Mouse (Mus musculus) heart, embryonic 12.5 days (tissue): ENCODE measurements around the gene Ppp1r9a. TPM values are rescaled to one million over a fixed set of nuclear protein-coding genes. Genes with fewer than 3 reads are reported as not detected.

Experiments
- ATAC-seq: fragments of 200-750 bp; cut with Nextera tagmentation; 2 replicates; pipeline ENCODE4 v1.8.0; 2017; ENCODE audit warnings: moderate TSS enrichment, moderate library complexity; ENCODE audit not compliant: insufficient number of reproducible peaks, low FRiP score
- H3K27ac ChIP-seq: fragments of 300-500 bp; sonication (generic); 2 replicates; pipeline ENCODE4 v1.5.1; 2016; ENCODE audit warnings: mild to moderate bottlenecking, moderate library complexity; ENCODE audit not compliant: poor library complexity, severe bottlenecking
- H3K27me3 ChIP-seq: fragments of 300-500 bp; sonication (generic); replicated peaks from 2 replicates; pipeline ENCODE4 v1.6.1; 2016; ENCODE audit warnings: mild to moderate bottlenecking, moderate library complexity
- H3K36me3 ChIP-seq: fragments of 300-500 bp; sonication (generic); 2 replicates; pipeline ENCODE4 v1.6.1; 2016; ENCODE audit warnings: mild to moderate bottlenecking, moderate library complexity
- H3K4me1 ChIP-seq: fragments of 300-500 bp; sonication (generic); replicated peaks from 2 replicates; pipeline ENCODE4 v1.6.1; 2016; ENCODE audit warnings: mild to moderate bottlenecking
- H3K4me2 ChIP-seq: fragments of 300-500 bp; sonication (generic); 2 replicates; pipeline ENCODE4 v1.6.1; 2016; ENCODE audit warnings: mild to moderate bottlenecking, moderate library complexity
- H3K4me3 ChIP-seq: fragments of 300-500 bp; sonication (generic); 2 replicates; pipeline ENCODE4 v1.5.1; 2016; ENCODE audit warnings: mild to moderate bottlenecking
- H3K9ac ChIP-seq: fragments of 300-500 bp; sonication (generic); 2 replicates; pipeline ENCODE4 v1.6.1; 2016; ENCODE audit warnings: mild to moderate bottlenecking, moderate library complexity
- H3K9me3 ChIP-seq: fragments of 300-500 bp; sonication (generic); replicated peaks from 2 replicates; pipeline ENCODE4 v1.6.1; 2016; ENCODE audit warnings: mild to moderate bottlenecking, moderate library complexity
- WGBS: fragments of 180-500 bp; shearing (Covaris S2); methylation state at CpG from one replicate; pipeline ENCODE4 v1.1.7; 2016; 5-methylcytosine and 5-hydroxymethylcytosine counted together
- polyA plus RNA-seq: library from polyadenylated mRNA; unstranded; fragments of >200 nt; fragmentation: Nextera tagmentation; extraction: Ambion mirVana; gene quantifications from 2 replicates; pipeline ENCODE4 v1.2.1, GENCODE M21; 2016

The Ppp1r9a gene
- polyA plus RNA-seq, 1 experiment from 2014 or later, result 17.4 TPM

GRCm38 (mm10) chr6:5134986-5135385, 232.3 kb downstream of the Ppp1r9a start:
- ATAC-seq, result no peak
- no peak overlapping the region for H3K9ac ChIP-seq
- H3K36me3 ChIP-seq, result peaks cover 16% of the 10 kb centered on the region; the same call in 1 of the 2 replicates
- H3K27me3 ChIP-seq, result no peaks in the 10 kb centered on the region
- H3K9me3 ChIP-seq, result no peaks in the 10 kb centered on the region
- H3K27ac ChIP-seq, result no peak overlapping the region
- H3K4me3 ChIP-seq, result no peak overlapping the region
- H3K4me2 ChIP-seq, result no peak overlapping the region
- 68% methylated on average over 6 of the region's 6 CpGs for WGBS
- H3K4me1 ChIP-seq, result no peaks in the 10 kb centered on the region

DNA sequence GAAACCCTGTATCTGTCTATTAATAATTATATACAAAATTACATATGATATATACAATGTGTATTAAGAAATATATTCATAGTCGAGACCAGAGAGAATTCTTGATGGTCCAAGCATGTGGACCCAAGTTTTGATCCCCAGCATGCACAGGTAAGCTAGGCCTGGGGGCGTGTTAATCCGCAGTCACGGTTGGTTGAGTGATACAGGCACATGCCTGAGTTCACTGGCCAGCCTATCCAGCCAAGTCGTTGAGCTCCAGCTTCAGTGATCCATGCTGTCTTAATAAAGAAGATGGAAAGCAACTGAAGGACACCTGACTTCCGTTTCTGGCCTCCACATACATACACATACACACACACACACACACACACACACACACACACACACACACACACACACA, 233.3 kb downstream of the Ppp1r9a start:
- no peak for ATAC-seq
- no peaks in the 10 kb centered on the region for H3K9me3 ChIP-seq
- no peak overlapping the region for H3K27ac ChIP-seq
- H3K9ac ChIP-seq, result no peak overlapping the region
- no peak overlapping the region for H3K4me3 ChIP-seq
- peaks cover 16% of the 10 kb centered on the region; the same call in 1 of the 2 replicates for H3K36me3 ChIP-seq
- H3K4me2 ChIP-seq, result no peak overlapping the region
- H3K27me3 ChIP-seq, result no peaks in the 10 kb centered on the region
- no peaks in the 10 kb centered on the region for H3K4me1 ChIP-seq
- 81% methylated on average over 6 of the region's 6 CpGs for WGBS

DNA sequence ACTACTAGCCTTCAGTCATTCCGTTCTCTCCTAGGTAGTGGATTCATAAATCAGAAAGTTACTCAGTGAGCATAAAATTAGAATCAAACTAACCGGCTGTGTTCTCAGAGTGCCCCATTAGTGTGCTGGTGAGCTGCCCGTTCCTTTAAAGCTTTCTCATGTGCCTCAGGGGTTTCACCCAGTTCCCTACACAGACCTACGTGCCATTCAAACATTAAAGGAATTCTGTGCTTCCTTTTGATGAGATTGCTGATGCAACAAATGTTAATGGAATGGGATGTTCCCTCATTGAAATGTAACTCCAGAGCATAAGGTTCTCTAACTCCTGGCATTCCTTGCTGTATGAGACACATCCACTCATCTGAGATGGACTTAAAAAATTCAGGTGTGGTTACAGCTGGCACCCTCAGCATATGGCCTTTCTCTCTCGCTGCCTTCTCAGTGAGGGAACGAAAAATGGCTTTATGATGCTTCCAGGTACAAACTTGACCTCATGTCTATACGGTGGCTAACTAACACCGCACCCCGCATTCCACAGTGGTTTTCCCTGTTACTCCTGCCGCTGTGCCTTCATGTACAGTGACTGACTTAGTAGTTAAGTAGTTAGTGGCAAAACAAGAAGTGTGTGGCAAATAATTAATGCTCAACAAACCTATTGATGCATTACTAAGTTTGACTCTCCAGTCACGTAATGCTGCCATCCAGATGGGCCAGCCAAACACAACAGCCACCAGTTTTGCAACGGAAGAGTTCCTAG, 236.3 kb downstream of the Ppp1r9a start:
- peaks cover 16% of the 10 kb centered on the region; the same call in 1 of the 2 replicates for H3K36me3 ChIP-seq
- no peak for ATAC-seq
- H3K9me3 ChIP-seq, result no peaks in the 10 kb centered on the region
- H3K27me3 ChIP-seq, result no peaks in the 10 kb centered on the region
- H3K4me2 ChIP-seq, result no peak overlapping the region
- no peak overlapping the region for H3K4me3 ChIP-seq
- H3K9ac ChIP-seq, result no peak overlapping the region
- no peaks in the 10 kb centered on the region for H3K4me1 ChIP-seq
- H3K27ac ChIP-seq, result no peak overlapping the region
- 86% methylated on average over 12 of the region's 12 CpGs for WGBS

DNA sequence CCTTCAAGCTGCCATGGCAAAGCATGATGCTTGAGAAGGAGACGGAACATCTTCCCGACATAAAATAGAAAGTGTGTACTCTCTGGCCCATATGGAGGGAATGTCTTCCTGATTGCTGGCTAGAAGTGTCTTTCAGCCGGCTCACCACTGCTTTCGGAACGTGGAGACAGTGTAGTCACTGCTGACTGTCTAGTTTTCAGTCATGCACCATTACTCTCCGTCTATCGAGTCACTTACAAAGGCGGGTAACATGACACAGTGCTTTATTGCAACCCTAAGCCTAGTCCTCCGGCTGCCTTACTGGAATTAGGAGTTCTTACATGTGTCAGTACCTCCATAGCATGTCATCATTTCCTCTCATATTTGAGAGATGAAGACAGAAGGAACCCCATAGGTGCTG, 236.9 kb downstream of the Ppp1r9a start:
- WGBS, result 89% methylated on average over 9 of the region's 9 CpGs
- Histone ChIP-seq H3K36me3 (peaks cover 10% of the 10 kb centered on the region; the same call in 1 of the 2 replicates), H3K4me3 (no peak overlapping the region), H3K4me1 (no peaks in the 10 kb centered on the region), H3K27me3 (no peaks in the 10 kb centered on the region), H3K9me3 (no peaks in the 10 kb centered on the region), H3K9ac (no peak overlapping the region), H3K4me2 (no peak overlapping the region), H3K27ac (no peak overlapping the region)
- no peak for ATAC-seq

GRCm38 (mm10) chr6:5147488-5148142, 244.9 kb downstream of the Ppp1r9a start:
- ATAC-seq, result no peak

GRCm38 (mm10) chr6:5149941-5150340, 247.2 kb downstream of the Ppp1r9a start:
- Histone ChIP-seq H3K4me3 (no peak overlapping the region), H3K36me3 (peaks cover 10% of the 10 kb centered on the region), H3K4me1 (peaks cover 27% of the 10 kb centered on the region), H3K27ac (no peak overlapping the region), H3K9ac (no peak overlapping the region), H3K9me3 (no peaks in the 10 kb centered on the region), H3K27me3 (no peaks in the 10 kb centered on the region), H3K4me2 (no peak overlapping the region)
- 52% methylated on average over 2 of the region's 2 CpGs for WGBS
- no peak for ATAC-seq

More at GRCm38 (mm10) chr6:5147488-5148142, 244.9 kb downstream of the Ppp1r9a start:
- H3K9me3 ChIP-seq, result no peaks in the 10 kb centered on the region
- H3K4me1 ChIP-seq, result peaks cover 30% of the 10 kb centered on the region
- H3K27ac ChIP-seq, result no peak overlapping the region
- H3K36me3 ChIP-seq, result 0 out of 2 replicates have a peak, but pooled peaks cover 3% of the 10 kb centered on the region
- no peak overlapping the region for H3K4me3 ChIP-seq
- H3K4me2 ChIP-seq, result no peak overlapping the region
- H3K9ac ChIP-seq, result no peak overlapping the region
- 48% methylated on average over 13 of the region's 13 CpGs for WGBS
- H3K27me3 ChIP-seq, result no peaks in the 10 kb centered on the region

DNA sequence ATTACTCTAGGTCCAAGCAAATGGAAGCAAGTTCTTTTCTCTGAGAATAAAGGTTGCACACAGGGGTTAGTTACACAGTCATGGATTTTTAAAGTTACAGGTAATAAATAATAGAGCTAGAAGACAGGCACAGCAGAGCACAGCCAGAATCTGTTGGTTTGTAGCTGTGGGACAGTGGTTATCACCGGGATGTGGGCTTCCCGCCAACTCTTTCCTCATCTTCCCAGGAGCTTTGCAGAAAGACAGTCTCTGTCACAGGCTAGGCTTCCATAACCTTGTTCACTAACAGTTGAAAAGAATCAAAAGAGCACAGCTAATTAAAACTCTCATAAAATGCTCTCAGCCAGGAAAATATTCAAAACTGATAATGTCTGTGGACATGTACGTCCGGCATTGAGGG, 248.5 kb downstream of the Ppp1r9a start:
- Histone ChIP-seq H3K9me3 (no peaks in the 10 kb centered on the region), H3K27ac (peak overlapping the region; percentile 22; the same call in 1 of the 2 replicates), H3K9ac (no peak overlapping the region), H3K4me3 (no peak overlapping the region), H3K4me1 (peaks cover 31% of the 10 kb centered on the region), H3K27me3 (no peaks in the 10 kb centered on the region), H3K36me3 (peaks cover 11% of the 10 kb centered on the region), H3K4me2 (no peak overlapping the region)
- no peak for ATAC-seq
- WGBS, result 54% methylated on average over 4 of the region's 4 CpGs

DNA sequence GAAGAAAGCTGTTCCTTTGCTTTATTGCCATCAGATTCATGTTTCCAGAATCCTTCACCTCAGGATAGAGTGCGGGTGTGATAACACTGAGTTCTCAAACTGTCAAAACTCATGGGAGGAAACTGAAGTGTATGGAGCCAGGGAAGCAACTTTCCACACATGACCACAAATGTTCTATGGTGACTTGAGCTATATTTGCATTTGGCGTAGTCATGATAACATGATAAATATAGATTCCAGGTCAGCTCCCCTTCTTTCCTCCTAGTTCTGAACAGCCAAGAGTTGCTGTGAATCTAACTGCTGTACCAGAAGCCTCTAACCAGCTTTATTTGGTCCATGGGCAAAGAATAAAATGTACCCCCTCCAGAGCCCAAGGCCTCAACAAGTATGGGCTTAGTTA, 249.5 kb downstream of the Ppp1r9a start:
- 44% methylated on average over 2 of the region's 2 CpGs for WGBS
- peak overlapping the region; percentile 38; the same call in 1 of the 2 replicates for H3K27ac ChIP-seq

GRCm38 (mm10) chr6:5154786-5155185, 252.1 kb downstream of the Ppp1r9a start:
- Histone ChIP-seq H3K4me3 (no peak overlapping the region), H3K27me3 (no peaks in the 10 kb centered on the region), H3K4me2 (no peak overlapping the region), H3K4me1 (peaks cover 35% of the 10 kb centered on the region), H3K9me3 (no peaks in the 10 kb centered on the region), H3K9ac (no peak overlapping the region), H3K27ac (no peak overlapping the region), H3K36me3 (peaks cover 20% of the 10 kb centered on the region)
- WGBS, result 65% methylated on average over 6 of the region's 6 CpGs
- no peak for ATAC-seq

More for the DNA sequence above, 249.5 kb downstream of the Ppp1r9a start:
- Histone ChIP-seq H3K36me3 (peaks cover 11% of the 10 kb centered on the region), H3K4me3 (no peak overlapping the region), H3K27me3 (no peaks in the 10 kb centered on the region), H3K9ac (no peak overlapping the region), H3K9me3 (no peaks in the 10 kb centered on the region), H3K4me1 (peaks cover 38% of the 10 kb centered on the region), H3K4me2 (no peak overlapping the region; the same call in 1 of the 2 replicates)
- no peak for ATAC-seq

GRCm38 (mm10) chr6:5155313-5155927, 252.7 kb downstream of the Ppp1r9a start:
- Histone ChIP-seq H3K36me3 (peaks cover 26% of the 10 kb centered on the region), H3K27me3 (no peaks in the 10 kb centered on the region), H3K4me2 (no peak overlapping the region), H3K4me3 (no peak overlapping the region), H3K27ac (no peak overlapping the region), H3K9ac (no peak overlapping the region), H3K9me3 (no peaks in the 10 kb centered on the region), H3K4me1 (peaks cover 32% of the 10 kb centered on the region)
- 51% methylated on average over 1 of the region's 1 CpGs for WGBS
- 0 out of 2 replicates have a peak, but pooled peaks have one; percentile 19 for ATAC-seq
